Mouse (Mus musculus) cortical plate, adult 2 months (tissue): ENCODE measurements around the gene Loxl1.

Experiments
- CTCF ChIP-seq: fragments of 200-500 bp; IDR thresholded peaks from 2 replicates; pipeline ENCODE4 v1.5.1; 2011; ENCODE audit warnings: mild to moderate bottlenecking, control low read depth, low read length; ENCODE audit not compliant: insufficient read depth; ENCODE audit errors: extremely low read depth
- POLR2A ChIP-seq: fragments of 200-500 bp; IDR thresholded peaks from 2 replicates; pipeline ENCODE4 v1.6.1; 2011; ENCODE audit warnings: mild to moderate bottlenecking, low read length, control low read depth; ENCODE audit not compliant: insufficient read depth; ENCODE audit errors: extremely low read depth

- no peak for TF ChIP-seq CTCF
- no peak for TF ChIP-seq POLR2A
Measured at GRCm38 (mm10) chr9:58341795-58342194, 28.8 kb upstream of the Loxl1 start.
